Mouse (Mus musculus) left cerebral cortex, postnatal 10 days (tissue): ENCODE measurements at regions not wholly inside any gene's neighbourhood (a gene's known extent, or its start where the extent isn't known, plus 50 kb on each side); places are given as distances from the start of the nearest gene placed in this dataset.

Source experiments
- DNase-seq, 2 experiments: peaks; one replicate each; pipeline ENCODE4 v3.0.0; 2021 to 2022; ENCODE audit warnings: low spot score in 2 of 2, mixed read lengths in 1 of 2; ENCODE audit errors: extremely low spot score in 1 of 2
- intact Hi-C: fragments of 180-260 bp; cut with DNase I; formaldehyde crosslinking; loops from one replicate; pipeline ENCODE4 v1.15.1; 2025

- intact Hi-C loops: no loop called here
- no peak for DNase-seq
Observed at GRCm38 (mm10) chr14:97450525-97451235, 718.9 kb downstream of the Dach1 start.

- DNase-seq: no peak
- intact Hi-C loops: no loop called here
Observed at GRCm38 (mm10) chr14:97448617-97449016, 720.9 kb downstream of the Dach1 start.

- DNase-seq: no peak
- intact Hi-C loops: no loop called here
Observed at GRCm38 (mm10) chr14:97446793-97447192, 722.8 kb downstream of the Dach1 start.

- intact Hi-C loops: no loop called here
- no peak for DNase-seq
Observed at GRCm38 (mm10) chr14:97440326-97440725, 729.2 kb downstream of the Dach1 start.

- no peak for DNase-seq
- intact Hi-C loops: no loop called here
Observed at GRCm38 (mm10) chr14:97435453-97436233, 733.9 kb downstream of the Dach1 start.

- no peak for DNase-seq
- intact Hi-C loops: no loop called here
Observed at GRCm38 (mm10) chr14:97431221-97431620, 738.3 kb downstream of the Dach1 start.

GRCm38 (mm10) chr14:97403176-97403795, 766.3 kb downstream of the Dach1 start:
- DNase-seq: no peak
- intact Hi-C loops: no loop called here

GRCm38 (mm10) chr14:97396385-97396784, 773.2 kb downstream of the Dach1 start:
- intact Hi-C loops: no loop called here
- no peak for DNase-seq

GRCm38 (mm10) chr14:97395750-97396377, 773.7 kb downstream of the Dach1 start:
- DNase-seq: no peak
- intact Hi-C loops: no loop called here

- intact Hi-C loops: no loop called here
- DNase-seq: no peak
Observed at GRCm38 (mm10) chr14:97389005-97389404, 780.6 kb downstream of the Dach1 start.

- intact Hi-C loops: no loop called here
- DNase-seq: no peak
Observed at GRCm38 (mm10) chr14:97380131-97380530, 789.4 kb downstream of the Dach1 start.

GRCm38 (mm10) chr14:97356915-97357314, 812.6 kb downstream of the Dach1 start:
- DNase-seq: no peak
- intact Hi-C loops: no loop called here

- intact Hi-C loops: no loop called here
- no peak for DNase-seq
Observed at GRCm38 (mm10) chr14:97347970-97348369, 821.6 kb downstream of the Dach1 start.

GRCm38 (mm10) chr14:97331388-97331787, 812.5 kb upstream of the Klhl1 start:
- intact Hi-C loops: loop anchor here (10.0 kb wide), 1 partner anchor 843 kb away; no protein-coding TSS in a partner anchor
- peak in 1 of 2 experiments; percentile 31 for DNase-seq

- no peak for DNase-seq
- intact Hi-C loops: loop anchor here (10.0 kb wide), 1 partner anchor 845 kb away; no protein-coding TSS in a partner anchor
Observed at GRCm38 (mm10) chr14:97329979-97330378, 811.1 kb upstream of the Klhl1 start.

- DNase-seq: no peak
Observed at GRCm38 (mm10) chr14:97293109-97293508, 774.2 kb upstream of the Klhl1 start.

GRCm38 (mm10) chr14:97287447-97287846, 768.5 kb upstream of the Klhl1 start:
- no peak for DNase-seq
- intact Hi-C loops: no loop called here

More at GRCm38 (mm10) chr14:97293109-97293508, 774.2 kb upstream of the Klhl1 start:
- intact Hi-C loops: no loop called here

- intact Hi-C loops: no loop called here
- DNase-seq: no peak
Observed at GRCm38 (mm10) chr14:97258461-97258860, 739.6 kb upstream of the Klhl1 start.
